Mouse (Mus musculus): ENCODE results near the gene Pigz.

GRCm38 (mm10) chr16:31948345-31948774 lies 14.7 kb downstream of the Pigz start, which contains the start of the genes 0610012G03Rik and Ncbp2:
- TF ChIP-seq CTCF (IDR thresholded peaks at IDR 0.05) (peak; percentile 25), EP300 (IDR thresholded peaks at IDR 0.05; ENCODE audit: insufficient read depth, low read depth, low read length) (peak; percentile 69; the same call in 1 of the 2 replicates), POLR2A (IDR thresholded peaks at IDR 0.05; ENCODE audit: insufficient read depth, low read depth, low read length) (peak; percentile 81)

Measured in heart, adult 2 months (tissue).